Comparison of ENCODE assay signal across 15 mouse cellular contexts in the genomic region with DNA sequence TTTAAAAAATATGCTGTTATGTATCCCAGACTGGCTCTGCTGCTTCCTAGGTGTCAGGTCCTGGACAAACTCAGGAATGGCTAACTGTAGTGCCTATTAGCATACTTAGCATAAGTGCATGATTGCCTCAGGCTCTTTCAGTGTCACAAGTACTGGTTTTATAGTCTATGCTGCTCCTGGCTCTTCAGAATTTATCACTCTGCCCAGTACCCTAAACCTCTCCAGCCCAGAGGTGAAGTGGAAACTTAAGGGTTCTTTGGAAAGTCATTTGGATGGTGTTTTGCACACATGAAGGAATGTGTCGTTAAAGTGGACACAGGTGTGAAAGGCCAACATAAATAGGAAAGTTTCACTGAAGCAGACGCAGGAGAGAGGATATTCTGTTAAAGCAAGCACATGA.
"Had no signal": no experiment of that assay in that cellular context is flagged by ENCODE, and none has a peak within 500 bp of the region (broad histone marks: within the 10 kb centered on the region; RNA-seq: fewer than 3 reads in every experiment).

No protein-coding gene starts in this region.

- H3K9me3 ChIP-seq: limb, embryonic 13.5 days; midbrain, embryonic 10.5 days; midbrain, embryonic 15.5 days; neural tube, embryonic 13.5 days; stomach, embryonic 15.5 days had no signal

- H3K27ac ChIP-seq: hindbrain, postnatal 0 days; left cerebral cortex, adult 2 months; limb, embryonic 13.5 days; liver, embryonic 14.5 days; midbrain, embryonic 10.5 days; midbrain, embryonic 15.5 days; neural tube, embryonic 13.5 days; stomach, embryonic 15.5 days had no signal

- H3K4me2 ChIP-seq: limb, embryonic 13.5 days; midbrain, embryonic 15.5 days; neural tube, embryonic 13.5 days; stomach, embryonic 15.5 days had no signal

- ATAC-seq: hindbrain, postnatal 0 days; midbrain, embryonic 15.5 days had no signal

- H3K4me1 ChIP-seq: limb, embryonic 13.5 days; midbrain, embryonic 10.5 days; midbrain, embryonic 15.5 days; neural tube, embryonic 13.5 days; stomach, embryonic 15.5 days had no signal

- H3K9ac ChIP-seq: limb, embryonic 13.5 days; liver, embryonic 14.5 days; midbrain, embryonic 15.5 days; neural tube, embryonic 13.5 days; stomach, embryonic 15.5 days had no signal

- H3K36me3 ChIP-seq: limb, embryonic 13.5 days; midbrain, embryonic 10.5 days; midbrain, embryonic 15.5 days; neural tube, embryonic 13.5 days; stomach, embryonic 15.5 days had no signal

- DNase-seq: kidney, adult 11 months; kidney, postnatal 14 days; left cerebral cortex, postnatal 4 days; retina, postnatal 1 day; right cerebral cortex, postnatal 4 days; thymus, adult 2 months; thymus, postnatal 25 days had no signal

- H3K4me3 ChIP-seq: left cerebral cortex, adult 2 months; limb, embryonic 13.5 days; midbrain, embryonic 10.5 days; midbrain, embryonic 15.5 days; neural tube, embryonic 13.5 days; stomach, embryonic 15.5 days had no signal

- H3K27me3 ChIP-seq: limb, embryonic 13.5 days; midbrain, embryonic 15.5 days; neural tube, embryonic 13.5 days; stomach, embryonic 15.5 days had no signal
